Mouse (Mus musculus) testis, adult 2 months (tissue): ENCODE measurements around the gene Ppy. TPM values are rescaled to one million over a fixed set of nuclear protein-coding genes. Genes with fewer than 3 reads are reported as not detected.

Source experiments
- H3K27ac ChIP-seq: fragments of 200-500 bp; 2 replicates; pipeline ENCODE4 v1.5.1; 2012; ENCODE audit warnings: low read depth, low read length; ENCODE audit not compliant: control insufficient read depth, insufficient read depth
- H3K27me3 ChIP-seq: fragments of 200-500 bp; 2 replicates; pipeline ENCODE4 v1.6.1; 2012; ENCODE audit warnings: mild to moderate bottlenecking, low read length, moderate library complexity; ENCODE audit not compliant: control insufficient read depth, insufficient read depth
- H3K36me3 ChIP-seq: fragments of 200-500 bp; 2 replicates; pipeline ENCODE4 v1.6.1; 2012; ENCODE audit warnings: mild to moderate bottlenecking, low read length; ENCODE audit not compliant: control insufficient read depth, insufficient read depth
- H3K4me1 ChIP-seq: fragments of 200-500 bp; 2 replicates; pipeline ENCODE4 v1.6.1; 2012; ENCODE audit warnings: low read length; ENCODE audit not compliant: control insufficient read depth, insufficient read depth
- H3K4me3 ChIP-seq: fragments of 200-500 bp; 2 replicates; pipeline ENCODE4 v1.5.1; 2012; ENCODE audit warnings: low read depth, mild to moderate bottlenecking, low read length, moderate library complexity, mixed read lengths; ENCODE audit not compliant: control insufficient read depth
- CTCF ChIP-seq: fragments of 200-500 bp; IDR thresholded peaks from 2 replicates; pipeline ENCODE4 v1.5.1; 2012; ENCODE audit warnings: low read depth, mild to moderate bottlenecking, inconsistent platforms, low read length, moderate library complexity; ENCODE audit not compliant: control insufficient read depth, insufficient read depth, insufficient replicate concordance
- POLR2A ChIP-seq: fragments of 200-500 bp; IDR thresholded peaks from 2 replicates; pipeline ENCODE4 v1.6.1; 2012; ENCODE audit warnings: low read depth, mild to moderate bottlenecking, inconsistent platforms, low read length, moderate library complexity; ENCODE audit not compliant: control insufficient read depth
- polyA plus RNA-seq: library from polyadenylated mRNA; depleted of rRNA; stranded (reverse); fragments of >200 nt; gene quantifications from 2 replicates; pipeline ENCODE4 v1.2.3, GENCODE M21; 2012; rRNA removed

The Ppy gene
- not detected in 2 replicates for polyA plus RNA-seq

DNA sequence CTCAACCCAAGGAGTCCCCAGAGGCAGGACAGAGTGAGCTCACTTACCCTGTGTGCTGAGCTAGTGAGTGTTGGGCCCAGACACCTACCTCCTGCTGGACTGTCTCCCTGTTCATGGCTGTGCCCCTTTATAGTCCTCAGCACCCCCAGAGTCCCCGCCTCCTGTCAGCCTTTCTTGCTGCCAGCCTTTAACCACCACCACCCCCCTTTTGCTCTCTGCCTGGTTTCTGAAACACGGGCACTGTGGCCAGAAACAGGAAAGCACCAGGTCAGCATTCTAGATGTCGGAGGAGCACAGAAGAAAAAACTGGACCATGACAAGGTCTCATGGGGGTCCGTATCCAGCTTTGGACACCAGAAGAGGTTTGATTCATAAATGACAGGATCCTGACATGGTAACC, at the start of gene Ppy:
Gene Ppy, minus strand, starts transcription at position 101 of the 400 bp plus-strand sequence.
- no peak within 1 kb of the TSS for H3K27ac ChIP-seq
- H3K27me3 ChIP-seq, result no peaks in the 10 kb centered on the region
- H3K36me3 ChIP-seq, result no peaks in the 10 kb centered on the region
- no peak within 1 kb of the TSS for H3K4me3 ChIP-seq
- TF ChIP-seq CTCF (no peak), POLR2A (no peak)
- peaks cover 10% of the 10 kb centered on the region for H3K4me1 ChIP-seq

- peak overlapping the region; percentile 22 for H3K4me3 ChIP-seq
- peaks cover 19% of the 10 kb centered on the region for H3K4me1 ChIP-seq
- TF ChIP-seq POLR2A (no peak), CTCF (no peak)
- peaks cover 3% of the 10 kb centered on the region for H3K27me3 ChIP-seq
- H3K27ac ChIP-seq, result no peak overlapping the region
- H3K36me3 ChIP-seq, result no peaks in the 10 kb centered on the region
Observed at GRCm38 (mm10) chr11:102147213-102147989, 46.3 kb upstream of the Ppy start.

DNA sequence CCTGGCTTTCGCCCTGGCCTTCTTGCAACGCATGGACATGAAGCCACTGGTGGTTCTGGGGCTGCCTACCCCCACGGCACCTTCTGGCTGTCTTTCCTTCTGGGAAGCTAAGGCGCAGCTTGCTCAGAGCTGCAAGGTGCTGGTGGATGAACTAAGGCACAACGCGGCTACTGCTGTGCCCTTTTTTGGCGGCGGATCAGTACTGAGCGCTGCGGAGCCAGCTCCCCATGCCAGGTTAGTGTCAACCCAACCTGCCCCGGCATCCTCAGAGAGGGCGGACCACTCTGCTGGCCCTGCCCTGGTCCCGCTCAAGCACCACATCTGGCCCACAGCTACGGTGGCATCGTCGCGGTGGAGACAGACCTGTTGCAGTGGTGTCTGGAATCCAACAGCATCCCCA, 45.4 kb upstream of the Ppy start:
- Histone ChIP-seq H3K27ac (peak overlapping the region; percentile 23), H3K4me1 (peaks cover 19% of the 10 kb centered on the region), H3K36me3 (no peaks in the 10 kb centered on the region), H3K27me3 (peaks cover 3% of the 10 kb centered on the region), H3K4me3 (peak overlapping the region; percentile 61)
- no peak for TF ChIP-seq CTCF
- no peak for TF ChIP-seq POLR2A

DNA sequence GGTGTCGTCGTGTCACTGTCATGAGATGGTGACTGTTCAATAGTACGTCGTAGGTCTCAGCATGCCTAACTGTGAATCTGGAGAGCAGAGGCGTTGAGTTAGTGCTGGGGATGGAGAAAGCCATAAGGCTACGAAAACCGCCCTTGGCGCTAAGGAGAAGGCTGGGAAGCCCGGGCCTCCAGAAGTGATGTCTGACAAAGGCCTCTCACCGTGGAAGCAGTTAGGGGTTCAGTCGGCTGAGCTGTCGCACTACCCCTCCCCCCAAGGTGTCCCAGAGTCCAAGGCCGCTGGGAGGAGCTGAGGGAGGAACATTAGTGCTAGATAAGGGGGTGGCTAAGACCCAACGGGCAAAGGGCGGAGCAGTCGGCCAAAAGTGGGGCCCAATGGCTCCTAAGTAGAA, 44.9 kb upstream of the Ppy start:
- Histone ChIP-seq H3K4me3 (peak overlapping the region; percentile 61), H3K4me1 (peaks cover 19% of the 10 kb centered on the region), H3K27me3 (peaks cover 3% of the 10 kb centered on the region), H3K36me3 (no peaks in the 10 kb centered on the region), H3K27ac (peak overlapping the region; percentile 34)
- TF ChIP-seq POLR2A, result no peak; the same call in 1 of the 2 replicates
- no peak for TF ChIP-seq CTCF

- Histone ChIP-seq H3K27ac (peak within 1 kb of the TSS; percentile 34), H3K4me1 (peaks cover 19% of the 10 kb centered on the region), H3K4me3 (peak within 1 kb of the TSS; percentile 61), H3K27me3 (peaks cover 3% of the 10 kb centered on the region), H3K36me3 (no peaks in the 10 kb centered on the region)
- TF ChIP-seq POLR2A, result no peak
Observed at GRCm38 (mm10) chr11:102145471-102146001, 44.4 kb upstream of the Ppy start, which contains the start of gene Nags. Gene Nags (plus strand): TSS chr11:102145513.

DNA sequence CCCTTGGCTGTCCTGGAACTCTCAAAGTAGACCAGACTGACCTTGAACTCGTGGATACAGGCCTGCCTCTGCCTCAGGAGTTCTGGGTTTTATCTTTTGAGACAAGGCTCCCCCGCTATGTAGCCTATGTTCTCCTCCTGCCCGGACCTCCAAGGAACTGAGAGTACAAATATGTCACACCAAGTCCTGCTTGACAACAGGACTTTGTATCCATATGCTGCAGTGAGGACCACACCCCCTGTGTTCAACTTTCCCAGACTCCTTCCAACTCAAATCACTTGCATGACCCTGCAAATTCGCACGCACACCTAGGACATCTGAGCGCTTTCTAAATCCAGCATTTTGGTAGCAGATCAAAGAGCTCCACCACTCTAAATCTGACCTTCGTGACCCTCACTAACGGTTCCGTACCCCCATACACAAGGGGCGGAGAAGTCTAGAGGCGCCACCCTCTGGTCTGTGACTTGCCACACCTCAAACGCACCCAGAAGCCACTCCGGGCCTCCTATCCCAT, 43.9 kb upstream of the Ppy start:
- peak overlapping the region; percentile 61 for H3K4me3 ChIP-seq
- peaks cover 19% of the 10 kb centered on the region for H3K4me1 ChIP-seq
- H3K27me3 ChIP-seq, result peaks cover 3% of the 10 kb centered on the region
- H3K27ac ChIP-seq, result peak overlapping the region; percentile 34; the same call in 1 of the 2 replicates
- H3K36me3 ChIP-seq, result no peaks in the 10 kb centered on the region
- TF ChIP-seq CTCF, result no peak
- TF ChIP-seq POLR2A, result no peak

GRCm38 (mm10) chr11:102142355-102142754, 41.2 kb upstream of the Ppy start:
- peaks cover 3% of the 10 kb centered on the region; the same call in 1 of the 2 replicates for H3K27me3 ChIP-seq
- TF ChIP-seq POLR2A (no peak), CTCF (no peak)
- H3K27ac ChIP-seq, result no peak overlapping the region
- H3K4me1 ChIP-seq, result peaks cover 19% of the 10 kb centered on the region
- no peaks in the 10 kb centered on the region for H3K36me3 ChIP-seq
- no peak overlapping the region for H3K4me3 ChIP-seq
